Mouse (Mus musculus) 3T3-L1 (cell line): ENCODE data around the gene Pltp.

Source experiments
- DNase-seq: peaks from one replicate; pipeline ENCODE4 v3.0.0-alpha.2; 2015; ENCODE audit warnings: low read depth, low spot score

Pltp gene

DNA sequence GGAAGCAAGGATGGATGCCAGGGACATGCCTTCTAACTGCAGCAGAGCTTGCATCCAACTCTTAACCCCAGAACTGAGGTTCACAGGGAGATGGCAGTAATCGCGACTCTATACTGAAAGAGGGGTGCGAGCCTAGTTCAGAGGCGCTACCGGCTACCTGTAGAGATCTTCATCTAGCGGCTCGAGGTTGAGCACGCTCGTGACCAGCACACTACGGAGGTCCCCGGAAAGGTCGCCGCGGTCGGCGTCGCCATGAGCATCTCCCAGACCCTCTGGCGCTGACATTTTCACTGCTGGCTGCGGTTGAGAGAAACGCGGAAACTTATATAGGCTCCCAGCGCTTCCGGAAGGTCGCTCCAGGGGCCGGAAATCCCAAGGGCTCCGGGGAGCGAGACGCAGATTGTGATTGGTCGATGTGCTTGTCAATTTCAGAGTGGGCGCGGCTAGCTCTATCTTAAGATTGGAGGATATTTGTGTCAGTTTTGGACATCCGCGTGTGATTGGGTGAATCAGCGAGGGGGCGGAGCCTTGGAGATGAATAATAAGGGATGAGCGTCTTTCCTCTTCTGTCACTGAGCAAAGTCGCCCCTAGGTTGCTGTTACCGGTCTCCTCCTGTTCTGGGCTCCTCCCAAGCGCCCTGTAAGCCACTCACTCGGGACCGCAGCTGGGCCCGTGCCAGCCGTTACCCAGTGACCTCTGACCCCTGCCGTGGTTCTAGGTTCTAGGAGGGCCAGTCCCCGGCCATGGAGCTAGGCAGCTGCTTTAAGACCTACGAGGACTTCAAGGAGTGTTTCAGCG lies 52.8 kb downstream of the Pltp start, which contains the start of the genes Acot8 and Zswim3:
Acot8 (minus strand) TSS at position 350 of the 799 bp plus-strand sequence.
Zswim3 (plus strand) TSS at position 566 of the 799 bp plus-strand sequence.
- DNase-seq = peak; percentile 99

- DNase-seq = peak; percentile 38
Observed at GRCm38 (mm10) chr2:164803921-164804313, 53.6 kb downstream of the Pltp start.

DNA sequence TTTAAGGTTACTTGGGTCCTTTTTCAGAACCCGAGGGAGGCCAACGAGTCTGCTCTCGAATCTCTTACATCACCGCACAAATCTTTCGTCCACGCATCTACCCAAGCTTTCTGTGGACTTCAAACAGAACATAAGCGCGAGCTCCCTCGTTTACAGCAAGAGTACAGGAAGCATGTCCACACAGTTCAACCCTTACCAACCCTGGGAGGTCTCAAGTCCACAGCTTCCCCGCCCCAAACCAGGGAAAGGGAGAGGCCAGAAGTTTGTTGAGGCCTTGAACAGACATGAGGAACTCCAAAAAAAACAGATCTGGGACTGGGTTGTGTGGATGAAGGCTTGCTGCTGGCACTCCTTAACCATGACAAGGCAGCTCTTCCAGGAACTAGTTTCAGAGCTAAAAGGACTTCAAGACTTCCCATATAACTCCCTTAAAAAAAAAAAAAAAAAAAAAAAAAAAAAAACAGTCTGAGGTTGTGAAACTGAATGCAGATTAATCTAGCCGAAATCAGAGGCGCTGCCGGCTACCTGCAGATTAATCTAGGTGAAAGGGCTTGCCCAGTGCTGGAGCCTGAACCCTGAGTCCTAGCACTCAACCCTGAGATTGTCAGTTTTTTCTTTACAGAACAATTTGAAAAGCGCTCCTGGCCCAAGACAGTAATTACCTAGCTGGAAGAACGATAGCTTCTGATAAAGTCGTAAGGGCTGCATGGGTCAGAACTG lies 54.1 kb downstream of the Pltp start:
- no peak for DNase-seq

- no peak for DNase-seq
Observed at GRCm38 (mm10) chr2:164800252-164801004, 57.1 kb downstream of the Pltp start.

GRCm38 (mm10) chr2:164798554-164798953 lies 59.0 kb downstream of the Pltp start:
- peak; percentile 74 for DNase-seq

DNA sequence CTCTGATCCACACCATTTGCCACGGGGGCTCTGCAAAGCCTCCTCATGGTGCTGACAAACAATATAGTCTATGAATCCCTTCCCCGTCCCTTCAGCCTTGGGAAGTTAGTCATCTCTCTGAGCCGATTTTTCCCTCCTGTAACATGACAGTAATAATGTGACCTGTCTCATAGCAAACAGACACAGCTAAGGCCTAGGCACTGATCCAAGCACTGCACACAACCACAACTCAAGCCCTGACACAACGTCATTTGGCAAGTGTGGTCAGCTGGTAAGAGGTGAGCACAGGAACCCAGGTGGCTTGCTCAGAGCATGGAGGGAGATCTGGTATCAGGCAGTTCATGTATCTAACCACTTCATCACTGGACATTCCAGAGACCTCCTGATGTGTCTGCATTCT lies 61.6 kb downstream of the Pltp start:
- DNase-seq = no peak

GRCm38 (mm10) chr2:164794293-164794692 lies 63.2 kb downstream of the Pltp start:
- peak; percentile 97 for DNase-seq

DNA sequence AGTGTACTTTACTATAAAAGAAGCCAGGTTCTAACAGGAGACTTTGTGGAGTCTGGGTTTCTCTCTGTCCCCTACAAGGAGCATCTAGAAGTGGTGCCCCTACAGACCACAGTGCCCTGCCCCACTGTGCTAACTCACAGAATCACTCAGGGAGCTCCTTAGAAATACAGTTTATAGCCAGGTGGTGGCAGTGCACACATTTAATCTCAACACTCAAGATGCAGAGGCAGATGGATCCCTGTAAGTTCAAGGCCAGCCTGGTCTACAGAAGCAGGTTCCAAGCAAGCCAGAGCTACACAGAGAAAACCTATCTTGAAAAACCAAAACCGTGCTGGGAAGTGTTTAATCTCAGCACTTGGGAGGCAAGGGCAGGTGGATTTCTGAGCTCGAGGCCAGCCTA lies 63.7 kb downstream of the Pltp start:
- DNase-seq = peak; percentile 67

DNA sequence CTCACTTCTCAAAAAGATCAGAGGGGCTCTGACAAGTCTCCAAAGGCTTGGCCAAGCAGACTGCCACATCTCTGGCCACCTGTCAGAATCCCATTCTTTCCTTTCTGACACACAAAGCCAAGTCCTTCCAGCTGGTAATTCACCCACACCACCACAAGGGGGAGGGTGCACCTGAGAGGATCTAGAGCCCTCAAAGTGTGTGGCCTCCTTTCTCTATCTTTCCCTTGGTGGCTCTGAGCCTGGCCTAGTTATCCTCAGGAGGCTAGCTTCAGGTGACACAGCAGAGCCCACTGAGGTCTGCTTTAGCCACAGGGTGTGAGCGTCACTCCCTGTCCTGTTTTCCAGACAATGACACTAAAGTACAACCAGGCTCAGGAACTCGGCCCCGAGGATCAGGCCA lies 64.3 kb downstream of the Pltp start:
- DNase-seq = peak; percentile 86

GRCm38 (mm10) chr2:164792400-164793190 lies 64.9 kb downstream of the Pltp start:
- DNase-seq = no peak

GRCm38 (mm10) chr2:164791841-164792261 lies 65.7 kb downstream of the Pltp start:
- no peak for DNase-seq

- DNase-seq = peak; percentile 47
Observed at GRCm38 (mm10) chr2:164790451-164790850, 67.1 kb downstream of the Pltp start.
